Mouse (Mus musculus) testis, postnatal 14 days (tissue): ENCODE measurements around the gene Ppox.

Experiments
- DNase-seq: peaks from one replicate; pipeline ENCODE4 v3.0.0; 2021; ENCODE audit warnings: low spot score

The Ppox gene

DNA sequence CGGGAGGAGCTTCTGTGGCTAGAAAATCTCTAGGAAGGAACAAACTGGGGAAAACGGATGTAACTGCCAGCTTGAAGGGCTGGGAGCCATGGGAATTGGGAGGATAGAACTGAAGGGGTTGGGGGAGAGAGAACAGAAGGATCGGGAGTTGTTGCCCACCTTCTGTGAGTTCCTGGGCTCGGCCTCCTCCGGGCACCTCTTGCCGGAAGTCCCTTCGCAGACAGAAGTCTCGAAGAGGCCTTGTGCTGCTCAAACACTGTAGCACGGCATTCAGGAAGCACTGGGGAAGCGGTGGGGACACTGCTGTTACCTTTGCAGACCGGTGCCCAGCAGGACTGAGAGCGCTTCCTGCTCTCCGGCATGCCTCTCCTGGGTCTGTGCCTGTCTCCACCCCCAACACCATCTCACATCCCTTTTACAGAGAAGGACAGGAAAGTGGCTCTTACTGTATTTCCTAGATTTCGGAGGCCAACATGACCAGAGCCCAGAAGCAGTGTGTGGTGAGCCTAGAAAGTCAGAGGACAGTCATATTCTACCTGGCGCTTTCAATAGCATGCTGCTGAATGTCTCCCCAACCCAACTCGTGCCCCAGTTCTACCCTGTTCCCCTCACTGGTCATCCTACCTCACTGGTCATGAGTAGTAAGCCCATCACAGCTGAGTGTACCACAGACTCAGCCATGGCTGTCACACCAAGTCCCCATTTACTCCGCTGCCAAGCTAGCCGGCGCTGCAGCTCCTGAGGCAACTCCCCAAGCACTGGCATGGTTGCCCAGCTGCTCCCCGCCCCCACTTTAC is 4.3 kb upstream of the Ppox start:
- DNase-seq, result no peak

DNA sequence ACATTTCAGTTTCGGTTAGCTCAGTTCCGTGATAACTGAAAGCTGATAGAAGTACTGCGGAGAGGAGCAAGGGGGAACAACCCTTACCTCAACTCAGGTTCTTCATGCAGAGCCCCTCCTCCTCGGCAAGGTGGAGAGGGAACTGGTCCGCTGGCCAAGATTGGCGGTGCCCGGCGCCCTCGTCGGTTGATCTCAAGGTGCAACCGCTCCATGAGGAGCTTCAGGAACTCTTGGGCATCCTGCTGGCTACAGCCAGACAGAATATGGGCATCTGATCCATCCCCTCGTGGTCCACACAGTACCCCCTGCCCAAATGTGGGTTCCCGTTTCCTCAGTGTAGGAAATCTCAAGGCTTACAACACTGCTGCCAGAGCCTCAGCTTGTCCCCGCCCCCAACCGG is 3.5 kb upstream of the Ppox start:
- no peak for DNase-seq

DNA sequence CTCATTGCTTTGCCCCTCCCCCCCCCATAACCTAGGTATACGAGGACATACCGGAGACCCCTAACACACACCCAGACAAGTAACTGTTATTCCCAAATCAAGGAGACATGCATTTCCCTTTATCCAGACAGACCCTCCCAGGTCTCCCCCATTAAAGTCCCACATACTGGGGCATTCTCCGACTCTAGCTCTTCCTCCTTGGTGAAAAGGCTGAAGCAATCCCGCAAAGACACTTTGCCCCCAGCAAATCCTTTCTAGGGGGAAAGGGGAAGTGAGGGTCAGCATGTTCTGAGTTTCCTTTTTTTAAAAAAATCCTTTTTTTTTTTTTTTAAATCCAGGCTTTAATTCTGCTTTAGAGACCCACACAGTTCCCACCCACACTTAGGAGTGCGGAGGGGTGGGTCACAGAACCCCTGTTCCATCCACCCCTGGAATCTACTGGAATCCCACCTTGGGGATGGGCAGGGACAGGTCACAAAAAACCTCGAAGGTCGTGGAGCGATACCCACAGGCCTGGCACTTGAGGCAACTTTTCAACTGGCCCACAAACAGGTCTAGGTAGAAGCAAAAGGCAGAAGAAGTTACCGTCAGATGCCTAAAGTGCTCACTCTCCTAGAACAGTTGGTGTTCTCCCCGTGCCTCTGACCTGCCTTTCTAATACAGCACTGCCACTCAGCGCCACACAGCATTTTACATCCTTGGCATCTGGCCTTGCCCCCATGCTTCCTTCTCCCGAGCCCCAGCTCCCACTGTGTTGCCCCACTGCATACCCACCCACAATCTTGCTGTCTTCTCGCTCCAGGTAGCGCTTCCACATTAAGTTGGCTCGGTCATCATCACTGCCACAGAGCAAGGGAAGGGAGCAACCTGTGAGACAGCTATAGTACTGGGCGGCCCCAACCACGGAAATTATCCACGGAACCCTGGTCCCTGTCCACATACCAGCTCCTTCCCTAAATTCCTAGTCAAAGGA is 2.5 kb upstream of the Ppox start:
- no peak for DNase-seq

DNA sequence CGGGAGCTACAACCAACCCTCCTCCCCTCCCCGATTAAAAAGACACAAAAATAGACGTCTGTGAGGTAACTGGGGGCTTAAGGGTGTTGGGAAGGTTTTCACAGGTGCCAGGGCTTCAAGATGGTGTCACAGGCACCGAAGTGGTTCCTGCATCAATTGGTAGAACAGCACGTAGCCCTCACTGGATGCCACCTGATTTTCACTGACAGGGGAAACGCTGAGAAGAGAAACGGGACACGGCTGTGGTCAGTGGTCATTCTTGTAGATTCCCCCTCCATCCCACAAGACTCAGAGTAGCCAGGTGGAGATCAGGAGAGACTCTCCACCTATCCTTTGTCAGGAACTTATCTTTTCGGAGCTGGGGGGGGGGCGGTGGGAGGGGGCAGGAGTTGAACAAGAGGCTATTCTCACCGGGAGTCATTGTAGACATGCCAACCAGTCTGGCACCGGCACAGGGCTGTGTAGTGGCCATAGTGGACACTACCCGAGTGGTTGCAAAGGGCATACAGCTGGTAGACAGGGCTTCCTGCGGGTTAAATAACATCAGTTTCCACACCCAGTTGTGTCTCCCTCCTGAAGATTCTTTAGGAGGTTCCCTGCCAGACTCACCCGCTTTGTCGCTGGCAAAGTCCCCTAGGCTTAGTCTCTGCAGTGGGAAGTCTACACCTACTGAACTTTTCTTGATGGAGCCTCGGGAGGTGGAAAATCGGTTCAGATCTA is 1.3 kb upstream of the Ppox start:
- DNase-seq, result no peak

DNA sequence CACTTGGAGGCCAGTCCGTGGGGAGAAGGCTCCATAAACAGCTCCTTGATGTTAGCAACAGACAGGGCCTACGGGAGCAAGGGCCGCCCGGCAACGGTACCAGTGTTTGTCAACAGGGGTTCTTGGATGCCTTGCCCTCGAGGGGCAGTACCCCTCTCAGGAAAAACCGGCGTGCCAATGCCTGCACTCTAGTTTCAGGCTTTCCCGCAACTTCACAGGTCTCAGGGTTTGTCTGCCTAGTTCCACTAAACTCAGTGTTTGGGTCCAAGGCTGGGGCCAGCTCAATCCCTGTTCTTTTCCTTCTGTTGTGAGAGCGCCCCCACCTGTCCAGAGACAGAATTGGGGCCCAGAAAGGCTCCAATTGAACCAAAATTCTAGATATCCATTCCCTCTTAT is 540 bp upstream of the Ppox start:
- DNase-seq, result peak; percentile 72

DNA sequence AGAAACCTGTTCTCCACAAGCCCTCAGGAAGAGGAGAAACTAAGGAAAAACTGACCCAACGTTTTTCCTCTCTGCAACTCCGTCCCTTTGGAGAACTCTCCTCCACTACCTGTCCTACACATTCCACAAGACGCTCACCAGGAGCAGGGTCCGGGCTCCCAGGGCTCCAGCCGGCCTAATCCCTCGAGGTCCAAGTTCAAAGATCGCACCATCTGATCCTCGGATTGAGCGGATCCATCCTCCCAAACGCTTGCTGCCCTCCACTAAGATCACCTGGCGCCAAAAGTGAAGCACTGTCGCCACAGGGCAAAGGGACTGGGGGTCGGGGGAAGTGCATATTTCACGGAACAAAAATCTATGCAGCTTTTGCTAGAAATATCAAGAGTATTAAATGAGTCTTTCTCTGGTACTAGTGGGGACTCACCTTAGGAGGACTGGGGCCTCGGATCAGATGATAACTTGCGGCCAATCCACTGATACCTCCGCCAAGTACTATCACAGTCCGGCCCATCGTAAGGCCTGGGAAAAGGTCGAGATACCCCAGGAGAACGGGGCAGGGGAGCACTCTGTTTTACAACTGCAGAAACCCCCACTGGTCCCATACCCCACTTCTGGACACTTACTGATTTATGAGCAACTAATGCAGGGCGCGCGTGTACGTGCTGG is 603 bp downstream of the Ppox start:
- DNase-seq, result no peak

DNA sequence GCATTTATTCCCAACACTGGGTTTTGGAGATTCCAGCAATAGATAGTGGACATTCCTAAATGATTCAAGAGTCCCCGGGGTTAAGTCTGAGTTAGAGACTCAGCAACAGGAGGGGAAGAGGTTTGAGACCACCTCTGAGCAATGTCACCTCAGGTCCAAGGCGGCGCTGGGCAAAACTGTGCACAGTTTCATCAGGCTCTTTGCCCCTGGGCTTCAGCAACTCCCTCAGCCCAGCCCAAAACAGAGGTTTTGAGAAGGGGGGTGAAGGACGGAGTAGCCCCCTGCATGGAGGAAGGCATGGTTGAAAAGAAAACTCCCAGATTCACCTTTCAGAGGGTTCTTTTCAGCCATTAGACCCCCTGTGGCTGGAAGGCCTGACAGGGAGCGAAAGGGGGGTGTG is 1.3 kb downstream of the Ppox start:
- DNase-seq, result no peak

DNA sequence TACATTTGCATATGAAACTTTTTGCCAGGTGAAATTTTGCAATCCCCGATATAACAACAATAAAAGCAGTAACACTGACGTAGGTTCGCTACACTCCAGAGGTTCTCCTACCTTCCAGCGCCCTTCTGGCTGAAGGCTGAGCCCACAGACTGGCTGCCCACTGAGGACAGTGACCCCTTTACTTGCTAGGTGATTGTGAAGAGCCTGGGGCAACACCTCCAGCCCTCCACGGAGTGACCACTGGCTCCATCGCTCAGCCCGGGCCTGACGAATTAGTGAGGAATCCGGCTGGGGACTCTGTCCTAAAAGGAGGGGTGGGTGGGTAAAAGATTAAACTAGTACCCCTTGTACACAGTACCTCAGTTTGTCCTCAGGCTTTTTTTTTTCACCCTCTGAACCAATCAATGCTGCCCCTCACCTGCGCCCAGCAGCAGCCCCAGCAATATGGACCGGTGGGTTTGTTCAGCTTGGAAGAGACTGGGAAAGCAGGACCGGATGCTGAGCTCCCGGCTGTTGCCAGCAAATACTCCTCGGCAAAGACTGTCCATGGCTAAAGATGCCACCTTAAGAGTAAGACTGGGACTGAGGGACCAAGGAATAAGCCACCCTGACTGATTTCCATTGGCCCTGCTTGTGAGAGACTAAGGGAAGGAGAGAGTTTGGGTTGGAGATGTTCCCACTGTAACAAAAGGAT is 1.8 kb downstream of the Ppox start:
- no peak for DNase-seq

DNA sequence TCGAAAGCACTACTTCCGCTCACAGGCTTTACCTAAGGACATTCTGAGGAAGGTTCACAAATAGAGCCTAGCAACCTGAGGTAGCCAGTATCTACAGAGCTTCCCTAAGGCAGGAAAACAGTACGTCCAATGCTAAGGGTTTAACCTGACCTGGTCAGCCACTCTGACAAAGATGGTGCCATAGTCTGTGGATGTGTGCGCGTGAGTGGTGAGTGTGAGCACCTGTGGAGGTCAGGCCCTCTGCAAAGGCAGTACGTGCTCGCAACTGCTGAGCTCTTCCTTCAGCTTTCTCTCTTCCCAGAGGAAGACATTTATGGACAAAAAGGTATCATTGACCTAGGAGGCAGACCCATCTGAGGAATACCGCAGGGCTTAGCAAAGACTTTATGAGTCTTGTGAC is 2.5 kb downstream of the Ppox start:
- DNase-seq, result no peak

DNA sequence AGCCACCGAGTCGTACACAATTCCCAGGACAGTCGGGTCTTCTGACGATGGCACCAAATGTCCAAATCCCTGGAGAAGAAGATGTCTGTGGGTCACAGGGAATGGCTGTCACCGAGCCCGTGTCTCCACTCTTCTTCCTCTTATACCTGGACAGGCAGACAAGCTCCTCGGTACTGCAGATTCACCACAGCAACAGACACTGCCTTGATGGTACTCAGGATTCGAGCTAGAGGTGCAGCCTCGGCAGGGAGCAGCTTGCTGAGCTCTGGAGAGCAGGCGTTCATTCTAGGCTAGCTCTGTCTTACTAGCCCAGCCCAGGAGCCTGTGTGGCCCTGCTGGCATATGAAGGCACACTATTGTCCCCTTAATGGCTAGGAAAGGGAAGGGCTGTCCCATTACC is 3.2 kb downstream of the Ppox start:
- DNase-seq, result no peak

DNA sequence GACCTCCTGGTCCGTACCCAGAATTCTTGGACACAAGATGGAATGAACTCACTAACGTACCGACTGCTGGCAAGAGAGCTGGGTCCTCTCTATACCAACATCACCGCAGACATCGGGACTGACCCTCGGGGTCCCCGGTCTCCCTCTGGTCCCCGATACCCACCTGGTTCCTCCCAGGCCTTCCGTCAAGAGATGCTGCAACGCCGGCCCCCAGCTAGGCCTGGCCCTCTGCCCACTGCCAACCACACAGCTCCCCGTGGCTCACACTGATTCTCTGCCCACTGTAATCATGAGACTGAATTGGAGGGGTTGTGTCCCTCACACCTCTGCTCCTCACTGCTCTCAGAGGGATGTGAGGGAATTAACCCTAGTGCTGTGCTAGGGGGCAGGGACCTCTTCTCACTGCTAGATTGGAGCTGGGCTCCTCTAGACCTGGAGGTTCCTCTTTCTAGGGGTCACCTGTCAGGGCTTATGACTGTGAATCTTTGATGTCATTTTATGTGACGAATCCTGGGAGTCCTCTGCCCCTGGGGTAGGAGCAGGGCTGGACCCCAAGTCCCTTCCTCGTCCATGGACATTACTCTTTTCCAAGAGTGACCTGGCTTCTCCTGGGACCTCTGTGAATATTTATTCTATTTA is 4.8 kb downstream of the Ppox start:
- DNase-seq, result no peak

DNA sequence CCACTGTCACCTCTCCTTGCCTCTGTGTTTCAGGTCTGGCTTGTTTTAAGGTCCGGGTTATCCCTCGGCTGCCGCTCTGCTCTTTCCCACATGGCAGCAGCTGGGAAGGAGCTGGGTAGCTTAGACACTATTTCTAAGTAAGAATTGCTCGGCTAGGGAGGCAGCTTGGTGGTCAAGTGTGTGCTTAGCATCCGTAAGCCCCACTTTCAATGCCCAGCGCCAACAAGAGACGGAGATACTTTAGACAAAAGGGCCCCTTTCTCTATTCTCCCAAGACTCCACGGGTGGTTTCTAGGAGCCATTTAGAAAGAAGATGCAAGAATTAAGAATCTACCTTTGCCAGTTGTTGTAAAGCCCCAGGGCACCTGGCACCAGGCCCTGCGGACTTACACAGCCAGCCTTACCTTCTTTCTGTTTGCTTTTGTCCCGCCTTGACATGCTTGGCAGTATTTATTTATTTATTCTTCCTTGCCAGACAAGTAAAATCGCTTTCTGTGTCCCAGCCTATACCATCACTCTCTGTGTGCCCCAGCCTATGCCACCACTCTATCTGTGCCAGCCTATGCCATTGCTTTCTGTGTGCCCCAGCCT is 5.7 kb downstream of the Ppox start:
- no peak for DNase-seq

DNA sequence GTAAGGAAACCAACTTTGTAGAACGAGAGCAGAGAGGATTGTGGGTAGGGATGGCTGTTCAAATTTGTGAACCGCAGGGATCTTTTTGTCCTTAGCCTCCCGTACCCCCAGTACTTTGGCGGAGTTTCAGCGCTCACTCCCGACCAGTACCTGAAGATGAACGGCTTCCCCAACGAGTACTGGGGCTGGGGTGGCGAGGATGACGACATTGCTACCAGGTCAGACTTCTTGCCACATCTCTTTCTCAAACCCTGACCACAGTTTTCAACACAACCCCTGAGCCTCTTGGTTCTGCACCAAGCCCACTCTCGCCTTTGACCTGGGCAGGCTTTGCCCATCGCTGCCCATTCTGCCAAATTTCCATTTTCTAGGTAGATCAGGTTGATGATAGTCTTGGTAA is 6.8 kb downstream of the Ppox start:
- no peak for DNase-seq

DNA sequence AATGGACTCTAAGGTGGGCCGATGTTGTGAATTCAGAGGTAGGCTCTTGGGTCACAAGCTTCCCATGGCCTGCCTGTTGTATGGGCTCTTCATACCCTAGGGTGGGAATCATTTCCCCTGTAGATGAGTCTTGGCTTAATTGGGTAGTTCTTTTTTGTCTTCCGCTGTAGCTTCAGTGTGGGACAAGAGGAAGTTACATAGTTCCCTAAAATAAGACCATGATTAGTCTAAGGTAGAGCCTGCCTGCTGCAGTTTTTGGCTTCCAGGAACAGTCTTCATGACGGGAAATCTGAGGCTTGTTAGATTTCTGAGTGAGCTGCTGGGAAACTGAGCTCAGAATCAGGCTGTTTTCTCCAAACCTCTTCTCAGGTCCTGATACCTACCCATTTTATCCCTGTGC is 8.9 kb downstream of the Ppox start:
- no peak for DNase-seq

DNA sequence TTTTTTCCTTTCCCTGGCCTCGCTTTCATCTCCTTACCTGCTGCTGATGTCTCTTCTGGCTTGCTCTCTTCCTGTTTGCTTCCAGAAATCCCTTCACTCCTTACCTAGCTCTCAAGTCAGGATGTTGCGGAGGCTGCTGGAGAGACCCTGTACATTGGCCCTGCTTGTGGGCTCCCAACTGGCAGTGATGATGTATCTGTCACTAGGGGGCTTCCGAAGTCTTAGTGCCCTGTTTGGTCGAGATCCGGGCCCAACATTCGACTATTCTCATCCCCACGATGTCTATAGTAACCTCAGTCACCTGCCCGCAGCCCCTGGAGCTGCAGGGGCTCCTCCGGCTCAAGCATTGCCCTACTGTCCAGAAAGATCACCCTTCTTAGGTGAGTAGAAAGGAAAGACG is 9.4 kb downstream of the Ppox start:
- no peak for DNase-seq

DNA sequence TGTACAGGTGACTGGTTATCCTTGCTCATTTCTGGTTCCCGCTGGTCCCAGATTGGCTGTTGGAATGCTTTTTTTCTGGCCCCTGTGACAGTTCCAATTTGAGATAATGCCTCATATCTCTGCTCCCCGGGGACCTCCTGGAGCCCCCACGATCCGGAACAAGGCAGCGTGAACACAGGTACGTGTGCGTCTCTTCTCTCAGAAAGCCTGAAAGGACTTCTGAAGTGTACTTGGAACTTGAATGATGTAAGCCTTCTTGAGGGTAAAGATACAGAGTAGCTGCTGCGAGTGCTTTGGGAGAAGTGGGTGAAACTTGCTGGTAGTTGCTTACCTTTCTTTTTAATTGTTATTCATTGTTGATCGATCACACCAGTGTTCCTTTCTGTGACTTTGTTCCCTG is 9.8 kb downstream of the Ppox start:
- no peak for DNase-seq

DNA sequence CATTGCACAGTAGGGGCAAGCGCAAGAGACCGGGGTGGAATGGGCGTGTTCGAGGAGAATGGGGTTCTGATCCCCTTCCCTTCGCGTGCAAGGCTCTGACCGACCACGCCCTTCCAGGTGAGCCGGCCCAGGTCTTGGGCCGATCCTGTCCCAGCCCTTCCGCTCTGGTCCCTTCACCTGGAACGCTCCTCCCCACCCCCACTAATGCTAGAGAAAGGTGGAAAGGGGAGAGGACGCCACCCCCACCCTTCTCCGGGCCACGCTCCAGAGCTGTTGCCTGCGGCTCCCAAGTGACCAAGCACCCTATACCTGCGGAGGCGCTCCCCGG is 10.4 kb downstream of the Ppox start:
- peak; percentile 55 for DNase-seq

DNA sequence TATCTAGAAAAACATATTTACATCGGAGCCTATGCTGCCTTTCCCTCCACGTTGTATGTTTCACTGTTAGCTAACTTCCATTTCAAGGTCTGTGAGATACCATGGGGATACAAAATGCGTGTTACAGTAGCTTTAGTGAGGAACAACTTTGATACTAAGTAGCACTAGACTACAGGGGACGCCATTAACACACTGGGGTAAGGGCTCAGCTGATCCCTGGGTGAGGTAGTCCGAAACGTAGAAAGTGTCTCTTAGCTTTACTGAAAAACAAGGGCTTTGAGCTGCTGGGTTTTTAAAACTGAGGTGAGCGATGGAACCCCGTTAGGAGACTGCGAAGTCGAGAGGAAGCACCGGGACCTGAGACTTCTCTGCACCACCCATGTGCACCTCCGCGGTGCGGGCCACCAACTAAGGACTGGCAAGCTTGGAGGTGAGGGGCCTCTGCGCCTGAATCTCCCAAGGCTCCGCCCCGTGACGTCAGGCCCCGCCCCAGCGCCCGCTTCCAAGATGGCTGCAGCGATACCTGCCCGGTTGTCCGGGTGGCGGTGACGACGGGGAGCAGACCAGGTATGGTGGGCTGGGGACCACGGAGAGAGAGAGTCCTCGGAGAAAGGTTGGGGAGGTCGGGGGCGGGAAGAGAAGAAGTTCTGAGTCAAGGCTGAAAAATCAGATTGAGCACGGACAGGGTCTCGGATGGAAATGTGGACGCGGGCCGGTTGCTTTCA is 11.0 kb downstream of the Ppox start, which contains the start of gene B4galt3:
Gene B4galt3 (plus strand): TSS at position 481 of the 725 bp plus-strand sequence.
- peak; percentile 92 for DNase-seq

DNA sequence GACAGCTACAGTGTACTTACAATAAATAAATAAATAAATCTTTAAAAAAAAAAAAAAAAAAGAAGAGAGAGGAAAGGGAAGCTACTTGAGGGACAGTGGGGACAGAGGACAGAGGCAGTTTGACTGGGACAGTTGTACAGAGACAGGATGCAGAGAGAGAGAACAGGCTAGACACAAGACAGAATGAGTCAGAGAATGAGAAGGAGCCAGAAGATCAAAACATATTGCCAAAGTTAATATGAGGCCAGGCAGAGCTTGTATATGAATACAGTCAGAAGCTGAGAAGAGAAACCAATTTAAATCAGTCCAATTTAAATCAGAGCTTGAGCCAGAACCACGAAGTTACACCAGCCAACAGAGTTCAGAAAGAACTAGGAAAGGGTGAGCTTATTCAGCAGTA is 12.6 kb downstream of the Ppox start:
- DNase-seq, result no peak
